Mouse (Mus musculus): ENCODE results near the gene Hspa12b. TPM values are rescaled to one million over a fixed set of nuclear protein-coding genes. Genes with fewer than 3 reads are reported as not detected.

Hspa12b gene
- polyA plus RNA-seq, 1 experiment from 2014 or later: 11.6 TPM

- Histone ChIP-seq H3K4me2 (ENCODE audit: low read depth, low read length) (peak overlapping the region; percentile 43; the same call in 1 of the 2 replicates), H3K9ac (ENCODE audit: low read length) (no peak overlapping the region), H3K27me3 (ENCODE audit: control insufficient read depth, insufficient read depth, low read length) (no peaks in the 10 kb centered on the region), H3K9me3 (replicated peaks; ENCODE audit: control insufficient read depth, low read length) (no peaks in the 10 kb centered on the region), H3K36me3 (ENCODE audit: control insufficient read depth, insufficient read depth) (peaks cover 31% of the 10 kb centered on the region), H3K4me1 (ENCODE audit: control insufficient read depth, insufficient read depth, low read length) (peaks cover 15% of the 10 kb centered on the region), H3K4me3 (ENCODE audit: low read length) (no peak overlapping the region), H3K27ac (ENCODE audit: low read length) (no peak overlapping the region)
- 0 out of 2 replicates have a peak, but pooled peaks have one; percentile 33 for ATAC-seq (replicated peaks; ENCODE audit: extremely low read depth, insufficient read depth, low FRiP score)
- WGBS: 31% methylated on average over 18 of the region's 18 CpGs
These were observed 15.5 kb downstream of the Hspa12b start for GRCm38 (mm10) chr2:131142592-131142991.

- H3K4me1 ChIP-seq (ENCODE audit: control insufficient read depth, insufficient read depth, low read length): peaks cover 15% of the 10 kb centered on the region
- no peak overlapping the region for H3K4me3 ChIP-seq (ENCODE audit: low read length)
- no peak overlapping the region for H3K9ac ChIP-seq (ENCODE audit: low read length)
- ATAC-seq (replicated peaks; ENCODE audit: extremely low read depth, insufficient read depth, low FRiP score): no peak
- peaks cover 31% of the 10 kb centered on the region for H3K36me3 ChIP-seq (ENCODE audit: control insufficient read depth, insufficient read depth)
- no peaks in the 10 kb centered on the region for H3K9me3 ChIP-seq (replicated peaks; ENCODE audit: control insufficient read depth, low read length)
- H3K4me2 ChIP-seq (ENCODE audit: low read depth, low read length): peak overlapping the region; percentile 43; the same call in 1 of the 2 replicates
- whole genome bisulfite sequencing: 70% methylated on average over 22 of the region's 22 CpGs
- no peaks in the 10 kb centered on the region for H3K27me3 ChIP-seq (ENCODE audit: control insufficient read depth, insufficient read depth, low read length)
- no peak overlapping the region for H3K27ac ChIP-seq (ENCODE audit: low read length)
These were observed 16.1 kb downstream of the Hspa12b start for GRCm38 (mm10) chr2:131143007-131143780.

GRCm38 (mm10) chr2:131145121-131145520, 18.0 kb downstream of the Hspa12b start:
- Histone ChIP-seq H3K4me3 (ENCODE audit: low read length) (no peak overlapping the region), H3K4me1 (ENCODE audit: control insufficient read depth, insufficient read depth, low read length) (peaks cover 10% of the 10 kb centered on the region), H3K9me3 (replicated peaks; ENCODE audit: control insufficient read depth, low read length) (no peaks in the 10 kb centered on the region), H3K9ac (ENCODE audit: low read length) (no peak overlapping the region), H3K4me2 (ENCODE audit: low read depth, low read length) (no peak overlapping the region), H3K27me3 (ENCODE audit: control insufficient read depth, insufficient read depth, low read length) (no peaks in the 10 kb centered on the region), H3K36me3 (ENCODE audit: control insufficient read depth, insufficient read depth) (peaks cover 42% of the 10 kb centered on the region), H3K27ac (ENCODE audit: low read length) (no peak overlapping the region)
- 53% methylated on average over 13 of the region's 13 CpGs for WGBS
- no peak for ATAC-seq (replicated peaks; ENCODE audit: extremely low read depth, insufficient read depth, low FRiP score)

- no peaks in the 10 kb centered on the region for H3K27me3 ChIP-seq (ENCODE audit: control insufficient read depth, insufficient read depth, low read length)
- peaks cover 7% of the 10 kb centered on the region for H3K4me1 ChIP-seq (ENCODE audit: control insufficient read depth, insufficient read depth, low read length)
- H3K27ac ChIP-seq (ENCODE audit: low read length): no peak overlapping the region
- no peak overlapping the region for H3K4me2 ChIP-seq (ENCODE audit: low read depth, low read length)
- H3K4me3 ChIP-seq (ENCODE audit: low read length): no peak overlapping the region
- H3K36me3 ChIP-seq (ENCODE audit: control insufficient read depth, insufficient read depth): peaks cover 42% of the 10 kb centered on the region
- H3K9me3 ChIP-seq (replicated peaks; ENCODE audit: control insufficient read depth, low read length): no peaks in the 10 kb centered on the region
- 76% methylated on average over 2 of the region's 2 CpGs for WGBS
- no peak for ATAC-seq (replicated peaks; ENCODE audit: extremely low read depth, insufficient read depth, low FRiP score)
- no peak overlapping the region for H3K9ac ChIP-seq (ENCODE audit: low read length)
These were observed 18.5 kb downstream of the Hspa12b start for GRCm38 (mm10) chr2:131145536-131145935.

GRCm38 (mm10) chr2:131146193-131147042, 19.3 kb downstream of the Hspa12b start:
- no peak for ATAC-seq (replicated peaks; ENCODE audit: extremely low read depth, insufficient read depth, low FRiP score)
- no peaks in the 10 kb centered on the region for H3K9me3 ChIP-seq (replicated peaks; ENCODE audit: control insufficient read depth, low read length)
- 80% methylated on average over 21 of the region's 21 CpGs for WGBS
- H3K9ac ChIP-seq (ENCODE audit: low read length): no peak overlapping the region
- H3K4me1 ChIP-seq (ENCODE audit: control insufficient read depth, insufficient read depth, low read length): peaks cover 3% of the 10 kb centered on the region; the same call in 1 of the 2 replicates
- H3K27ac ChIP-seq (ENCODE audit: low read length): no peak overlapping the region
- H3K4me2 ChIP-seq (ENCODE audit: low read depth, low read length): no peak overlapping the region
- H3K4me3 ChIP-seq (ENCODE audit: low read length): no peak overlapping the region
- no peaks in the 10 kb centered on the region for H3K27me3 ChIP-seq (ENCODE audit: control insufficient read depth, insufficient read depth, low read length)
- H3K36me3 ChIP-seq (ENCODE audit: control insufficient read depth, insufficient read depth): peaks cover 47% of the 10 kb centered on the region

- WGBS: 92% methylated on average over 8 of the region's 8 CpGs
- H3K27ac ChIP-seq (ENCODE audit: low read length): no peak overlapping the region
- no peak overlapping the region for H3K4me2 ChIP-seq (ENCODE audit: low read depth, low read length)
- H3K4me3 ChIP-seq (ENCODE audit: low read length): no peak overlapping the region
- no peaks in the 10 kb centered on the region for H3K9me3 ChIP-seq (replicated peaks; ENCODE audit: control insufficient read depth, low read length)
- H3K4me1 ChIP-seq (ENCODE audit: control insufficient read depth, insufficient read depth, low read length): peaks cover 3% of the 10 kb centered on the region; the same call in 1 of the 2 replicates
- H3K36me3 ChIP-seq (ENCODE audit: control insufficient read depth, insufficient read depth): peaks cover 51% of the 10 kb centered on the region
- ATAC-seq (replicated peaks; ENCODE audit: extremely low read depth, insufficient read depth, low FRiP score): no peak
- no peak overlapping the region for H3K9ac ChIP-seq (ENCODE audit: low read length)
- no peaks in the 10 kb centered on the region for H3K27me3 ChIP-seq (ENCODE audit: control insufficient read depth, insufficient read depth, low read length)
These were observed 19.9 kb downstream of the Hspa12b start for GRCm38 (mm10) chr2:131147043-131147365.

GRCm38 (mm10) chr2:131148353-131149253, 21.5 kb downstream of the Hspa12b start:
- no peak; the same call in 1 of the 2 replicates for ATAC-seq (replicated peaks; ENCODE audit: extremely low read depth, insufficient read depth, low FRiP score)
- H3K36me3 ChIP-seq (ENCODE audit: control insufficient read depth, insufficient read depth): peaks cover 50% of the 10 kb centered on the region
- WGBS: 69% methylated on average over 8 of the region's 8 CpGs

GRCm38 (mm10) chr2:131149254-131149578, 22.1 kb downstream of the Hspa12b start:
- H3K27ac ChIP-seq (ENCODE audit: low read length): no peak overlapping the region
- no peaks in the 10 kb centered on the region for H3K9me3 ChIP-seq (replicated peaks; ENCODE audit: control insufficient read depth, low read length)
- no peak overlapping the region for H3K4me3 ChIP-seq (ENCODE audit: low read length)
- H3K4me1 ChIP-seq (ENCODE audit: control insufficient read depth, insufficient read depth, low read length): no peaks in the 10 kb centered on the region
- H3K4me2 ChIP-seq (ENCODE audit: low read depth, low read length): no peak overlapping the region
- peaks cover 48% of the 10 kb centered on the region for H3K36me3 ChIP-seq (ENCODE audit: control insufficient read depth, insufficient read depth)
- ATAC-seq (replicated peaks; ENCODE audit: extremely low read depth, insufficient read depth, low FRiP score): no peak
- no peaks in the 10 kb centered on the region for H3K27me3 ChIP-seq (ENCODE audit: control insufficient read depth, insufficient read depth, low read length)
- H3K9ac ChIP-seq (ENCODE audit: low read length): no peak overlapping the region
- WGBS: 85% methylated on average over 3 of the region's 3 CpGs

More at GRCm38 (mm10) chr2:131148353-131149253, 21.5 kb downstream of the Hspa12b start:
- Histone ChIP-seq H3K4me2 (ENCODE audit: low read depth, low read length) (no peak overlapping the region), H3K4me3 (ENCODE audit: low read length) (no peak overlapping the region), H3K9ac (ENCODE audit: low read length) (no peak overlapping the region), H3K4me1 (ENCODE audit: control insufficient read depth, insufficient read depth, low read length) (no peaks in the 10 kb centered on the region), H3K27me3 (ENCODE audit: control insufficient read depth, insufficient read depth, low read length) (no peaks in the 10 kb centered on the region), H3K9me3 (replicated peaks; ENCODE audit: control insufficient read depth, low read length) (no peaks in the 10 kb centered on the region), H3K27ac (ENCODE audit: low read length) (no peak overlapping the region; the same call in 1 of the 2 replicates)
